Mouse (Mus musculus): Measurements from ENCODE around the gene Rel.

Gene Rel

GRCm38 (mm10) chr11:23770760-23771506 is at the start of gene Rel:
Gene Rel, minus strand, starts transcription at chr11:23770970.
- in situ Hi-C loops (cut with MboI, MseI) = loop anchor here (25.0 kb wide), 1 partner anchor 784 kb away; the partner anchor contains the start of genes Cct4, Commd1 and Gm28048

GRCm38 (mm10) chr11:23818745-23819144 is 48.0 kb upstream of the Rel start:
- in situ Hi-C loops (cut with MboI, MseI) = no loop called here

DNA sequence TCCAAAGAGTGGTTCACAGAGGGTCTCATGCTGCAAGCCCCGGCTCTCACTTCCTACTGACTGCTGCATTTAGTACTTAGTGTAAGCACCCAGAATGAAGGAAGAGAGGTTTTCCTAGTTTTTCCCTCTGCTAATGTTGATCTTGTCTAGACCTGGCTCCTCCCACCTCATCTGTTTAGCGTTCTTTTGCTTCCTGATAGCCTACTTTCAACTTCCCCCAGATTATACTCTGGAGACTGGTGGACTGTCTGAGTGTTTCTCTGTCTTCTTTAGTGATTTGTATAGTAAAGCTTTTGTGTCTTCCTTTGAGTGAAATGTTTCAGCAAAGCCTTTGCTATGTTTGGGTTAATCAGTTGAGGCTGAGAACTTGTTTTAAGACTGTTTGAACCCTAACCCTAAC is 40.0 kb upstream of the Rel start:
- in situ Hi-C loops (cut with MboI, MseI) = no loop called here

GRCm38 (mm10) chr11:23805716-23806115 is 34.9 kb upstream of the Rel start:
- in situ Hi-C loops (cut with MboI, MseI) = no loop called here

GRCm38 (mm10) chr11:23803136-23803535 is 32.4 kb upstream of the Rel start:
- in situ Hi-C loops (cut with MboI, MseI) = no loop called here

DNA sequence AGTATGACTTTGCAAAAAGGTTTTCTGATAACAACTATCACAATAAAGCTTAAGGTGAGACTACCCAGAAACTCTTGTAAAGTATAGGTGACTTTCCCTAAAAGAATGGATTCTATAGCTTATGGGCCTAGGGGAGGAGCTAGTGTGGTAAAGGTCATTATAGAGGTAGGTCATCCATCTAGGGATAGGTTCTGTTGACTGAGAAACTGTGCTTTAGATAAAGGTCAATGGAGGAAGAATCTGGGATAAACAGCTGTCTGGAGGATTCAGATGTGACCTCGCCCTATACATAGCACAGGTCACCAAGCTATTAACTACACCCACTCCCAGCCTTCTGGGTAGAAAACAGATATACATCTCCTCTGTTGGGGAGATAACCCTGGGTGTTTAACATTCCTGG is 31.5 kb upstream of the Rel start:
- in situ Hi-C loops (cut with MboI, MseI) = no loop called here

GRCm38 (mm10) chr11:23801851-23802250 is 31.1 kb upstream of the Rel start:
- in situ Hi-C loops (cut with MboI, MseI) = no loop called here

DNA sequence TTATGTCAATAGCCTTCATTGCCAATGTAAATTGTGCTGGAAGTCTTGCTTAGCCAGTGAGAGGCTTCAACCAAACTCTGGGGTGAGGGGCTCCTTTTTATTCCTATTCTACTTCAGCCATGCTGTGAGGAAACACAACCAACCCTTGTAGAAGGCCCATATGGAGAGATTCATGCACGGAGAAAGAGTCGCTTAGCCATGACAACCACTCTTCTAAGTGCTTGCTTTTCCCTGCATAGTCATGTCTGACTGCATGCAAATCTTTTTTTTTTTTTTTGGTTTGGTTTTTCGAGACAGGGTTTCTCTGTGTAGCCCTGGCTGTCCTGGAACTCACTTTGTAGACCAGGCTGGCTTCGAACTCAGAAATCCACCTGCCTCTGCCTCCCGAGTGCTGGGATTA is 12.9 kb upstream of the Rel start:
- in situ Hi-C loops (cut with MboI, MseI) = loop anchor here (10.0 to 25.0 kb wide), 2 partner anchors 71 to 1296 kb away; no protein-coding TSS in a partner anchor

GRCm38 (mm10) chr11:23783085-23783484 is 12.3 kb upstream of the Rel start:
- in situ Hi-C loops (cut with MboI, MseI) = loop anchor here (10.0 to 25.0 kb wide), 2 partner anchors 72 to 1296 kb away; no protein-coding TSS in a partner anchor

DNA sequence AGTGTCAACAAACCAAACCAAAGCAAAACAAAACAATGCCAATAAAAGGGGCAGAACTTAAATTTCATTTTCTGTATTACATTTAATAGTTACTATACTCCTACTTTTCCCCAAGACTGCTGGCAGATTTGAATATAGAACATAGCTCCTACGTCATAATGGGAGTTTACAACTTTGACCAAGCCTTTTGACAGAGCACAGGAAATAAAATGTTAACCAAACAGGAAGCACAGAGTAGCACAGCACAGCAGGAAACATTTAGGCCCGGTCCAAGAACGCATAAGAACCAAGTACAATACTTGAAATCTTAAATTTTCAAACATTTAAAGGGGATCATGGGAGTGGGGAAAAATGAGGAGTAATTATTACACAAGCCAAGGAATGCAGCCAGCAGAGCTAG is 11.3 kb upstream of the Rel start:
- in situ Hi-C loops (cut with MboI, MseI) = loop anchor here (10.0 to 25.0 kb wide), 2 partner anchors 73 to 1295 kb away; no protein-coding TSS in a partner anchor

GRCm38 (mm10) chr11:23778787-23779201 is 8.0 kb upstream of the Rel start:
- in situ Hi-C loops (cut with MboI, MseI) = loop anchor here (25.0 kb wide), 1 partner anchor 1291 kb away; no protein-coding TSS in a partner anchor

DNA sequence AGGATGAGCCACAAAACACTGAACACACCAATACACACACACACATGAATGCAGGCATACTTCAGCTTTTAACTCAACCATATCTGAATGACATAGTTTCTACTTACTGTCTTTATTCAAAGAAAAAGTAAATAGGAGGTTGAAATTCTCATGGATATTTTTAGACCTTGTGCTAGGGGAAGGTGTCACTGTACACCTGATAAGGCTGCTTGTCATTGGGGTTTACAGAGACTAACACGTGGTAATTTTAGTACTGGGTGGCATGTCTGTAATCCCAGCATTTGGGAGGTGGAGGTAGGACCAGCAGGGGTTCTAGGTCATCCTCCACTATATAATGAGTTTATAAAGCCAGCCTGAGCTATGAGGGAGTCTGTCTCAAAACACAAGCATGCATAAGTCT is 1.7 kb upstream of the Rel start:
- in situ Hi-C loops (cut with MboI, MseI) = loop anchor here (25.0 kb wide), 1 partner anchor 785 kb away; the partner anchor contains the start of genes Cct4, Commd1 and Gm28048

DNA sequence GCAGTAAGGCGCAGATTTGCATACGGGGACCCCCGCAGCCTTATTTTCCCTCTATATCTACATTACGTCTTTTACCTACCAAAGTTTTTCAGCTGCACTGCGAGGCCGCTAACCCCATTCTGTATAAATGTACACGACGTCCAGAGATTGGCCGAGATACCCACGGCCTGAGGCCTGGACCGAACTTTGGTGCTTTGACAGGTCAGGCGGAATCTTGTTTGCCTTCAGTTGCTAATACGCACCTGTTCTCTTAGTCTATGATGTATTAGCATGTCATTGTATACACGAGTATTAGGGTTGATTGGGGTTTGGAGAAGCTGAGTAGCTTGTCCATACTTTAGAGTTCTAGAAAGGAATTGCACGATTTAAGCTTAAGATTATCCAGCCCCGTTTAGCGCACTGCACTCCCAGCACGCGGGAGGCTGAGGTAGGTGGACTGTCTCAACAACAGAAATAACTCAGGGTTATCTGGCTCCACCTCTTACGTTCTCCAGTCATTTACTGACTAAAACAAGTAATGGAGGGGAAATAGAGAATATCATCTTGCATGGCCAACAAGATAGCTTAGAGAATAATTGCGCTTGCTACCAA is 832 bp upstream of the Rel start:
- in situ Hi-C loops (cut with MboI, MseI) = loop anchor here (25.0 kb wide), 1 partner anchor 784 kb away; the partner anchor contains the start of genes Cct4, Commd1 and Gm28048

DNA sequence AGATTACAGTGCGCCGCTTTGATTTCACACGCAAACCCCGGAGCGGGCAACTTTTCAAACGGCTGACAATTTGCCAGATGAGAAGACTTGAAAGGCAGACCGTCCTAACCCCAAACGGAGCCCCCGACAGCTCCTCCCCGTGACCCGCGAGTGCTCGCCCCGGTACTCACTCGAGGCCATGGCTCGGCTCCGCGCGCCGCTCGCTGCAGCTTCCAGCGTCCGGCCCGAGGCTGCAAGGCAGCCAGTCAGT is 335 bp downstream of the Rel start:
- in situ Hi-C loops (cut with MboI, MseI) = loop anchor here (25.0 kb wide), 1 partner anchor 783 kb away; the partner anchor contains the start of genes Cct4, Commd1 and Gm28048

DNA sequence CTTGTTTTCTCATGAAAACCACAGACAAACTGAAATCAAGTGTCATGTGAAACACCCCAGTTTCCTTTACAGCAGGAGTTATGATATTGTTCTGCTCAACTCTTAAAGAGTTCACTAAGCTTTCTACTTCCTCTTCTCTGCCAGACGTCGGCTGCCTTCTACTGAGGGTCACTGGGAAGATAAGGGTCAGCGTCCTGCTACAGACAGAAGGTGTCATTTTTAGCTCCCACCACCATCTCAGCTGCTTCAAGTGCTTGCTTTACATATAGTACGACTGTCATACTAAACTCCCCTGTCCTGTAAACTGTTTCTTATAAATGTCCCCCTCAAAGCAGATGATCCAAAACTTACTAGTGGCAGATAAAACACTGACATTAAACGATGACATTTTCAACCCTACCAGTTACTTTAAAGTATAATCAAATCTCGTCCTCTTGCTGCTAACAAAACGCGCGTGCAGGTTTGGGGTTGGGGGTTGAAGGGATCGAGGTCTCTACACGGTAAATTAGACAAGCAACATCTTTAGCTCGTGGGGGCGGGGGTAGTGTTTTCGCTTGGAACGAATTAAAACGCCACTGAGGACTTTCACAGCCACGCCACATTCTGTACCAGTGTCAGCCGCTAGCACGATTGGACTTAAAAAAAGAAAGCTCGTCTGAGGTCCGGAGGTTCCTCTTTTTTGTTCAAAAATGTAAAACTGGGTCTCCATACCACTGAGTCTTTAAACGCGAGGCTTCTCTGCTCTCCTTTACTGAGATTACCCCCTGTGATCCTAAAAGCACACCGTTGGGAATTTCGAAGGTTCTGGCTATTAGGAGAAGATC is 872 bp downstream of the Rel start:
- in situ Hi-C loops (cut with MboI, MseI) = loop anchor here (25.0 kb wide), 1 partner anchor 783 kb away; the partner anchor contains the start of genes Cct4, Commd1 and Gm28048

GRCm38 (mm10) chr11:23769033-23769432 is 1.7 kb downstream of the Rel start:
- in situ Hi-C loops (cut with MboI, MseI) = loop anchor here (25.0 kb wide), 1 partner anchor 782 kb away; the partner anchor contains the start of genes Cct4, Commd1 and Gm28048

DNA sequence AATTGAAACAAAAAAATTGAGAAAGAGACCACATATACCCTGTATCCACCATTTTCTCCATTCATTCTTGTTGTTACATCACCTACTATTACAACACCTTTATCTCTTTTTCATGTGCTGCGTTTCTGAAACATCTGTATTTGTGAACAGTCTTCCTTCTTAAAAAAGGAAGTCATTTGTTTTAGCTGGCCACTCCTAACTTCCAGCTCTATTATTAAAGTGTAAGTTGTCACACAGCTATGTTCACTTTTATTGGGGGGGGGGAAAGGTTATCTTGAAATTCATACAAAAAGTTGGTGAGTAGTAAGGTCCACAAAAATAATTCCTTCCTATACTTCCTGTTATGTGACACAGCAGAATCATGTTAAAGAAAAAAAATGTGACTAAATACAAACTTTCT is 2.8 kb downstream of the Rel start:
- in situ Hi-C loops (cut with MboI, MseI) = loop anchor here (25.0 kb wide), 1 partner anchor 781 kb away; the partner anchor contains the start of genes Cct4, Commd1 and Gm28048

- in situ Hi-C loops (cut with MboI, MseI) = loop anchor here (25.0 kb wide), 1 partner anchor 780 kb away; the partner anchor contains the start of genes Cct4, Commd1 and Gm28048
These were observed 3.4 kb downstream of the Rel start for GRCm38 (mm10) chr11:23767369-23767768.

- in situ Hi-C loops (cut with MboI, MseI) = loop anchor here (25.0 kb wide), 1 partner anchor 775 kb away; the partner anchor contains the start of genes Cct4, Commd1 and Gm28048
These were observed 8.1 kb downstream of the Rel start for GRCm38 (mm10) chr11:23762635-23763034.

GRCm38 (mm10) chr11:23758218-23758617 is 12.6 kb downstream of the Rel start:
- in situ Hi-C loops (cut with MboI, MseI) = loop anchor here (5.0 to 25.0 kb wide), 2 partner anchors 99 to 771 kb away; partner anchors contain the start of genes Cct4, Commd1 and Gm28048

DNA sequence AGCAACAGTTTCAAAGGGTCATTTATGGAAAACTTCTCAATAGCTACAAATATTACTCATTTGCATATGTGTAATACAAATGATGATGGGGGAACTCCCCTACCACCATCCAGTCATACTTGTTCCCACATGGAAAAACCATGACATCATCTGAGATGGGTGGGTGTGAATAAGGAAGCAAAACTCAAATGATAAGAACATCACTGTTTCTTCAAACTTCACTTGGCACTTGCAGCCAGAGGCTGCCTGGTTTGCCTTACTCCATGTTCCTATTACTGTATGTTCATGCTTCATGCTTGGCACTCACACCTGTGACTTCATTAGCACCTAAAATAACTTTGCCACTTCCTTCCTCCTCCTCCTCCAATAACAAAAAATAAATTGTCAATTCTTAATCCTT is 16.4 kb downstream of the Rel start:
- in situ Hi-C loops (cut with MboI, MseI) = loop anchor here (25.0 kb wide), 1 partner anchor 767 kb away; the partner anchor contains the start of genes Cct4, Commd1 and Gm28048
